Mouse (Mus musculus): ENCODE results near the gene Galk2. TPM values are rescaled to one million over a fixed set of nuclear protein-coding genes. Genes with fewer than 3 reads are reported as not detected.

The Galk2 gene
- polyA plus RNA-seq, 1 experiment from 2014 or later = 34.0 TPM

DNA sequence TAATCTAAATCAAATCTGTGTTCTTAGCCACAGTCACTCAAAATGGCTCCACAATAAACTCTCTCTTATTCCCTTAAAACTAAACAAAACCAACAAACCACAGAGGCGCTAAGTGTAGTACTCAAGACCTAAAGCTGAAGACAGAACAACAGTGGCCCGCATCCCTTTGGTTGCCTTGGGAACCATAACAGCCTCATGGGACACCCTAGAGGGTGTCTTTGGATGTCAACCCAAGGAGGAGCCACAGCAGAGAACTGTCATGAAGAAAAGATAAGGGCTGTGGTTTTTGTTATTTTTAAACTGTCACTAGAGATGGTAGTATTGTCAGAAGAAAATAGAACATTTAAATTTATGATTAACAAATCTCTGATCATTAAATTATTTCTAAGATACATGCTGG, 147.8 kb downstream of the Galk2 start:
- Histone ChIP-seq H3K4me3 (ENCODE audit: control insufficient read depth in 1 of 2, insufficient read depth in 1 of 2, low read depth in 1 of 2, low read length in 2 of 2) (no peak overlapping the region), H3K9me3 (ENCODE audit: control insufficient read depth, low read length) (no peaks in the 10 kb centered on the region), H3K9ac (ENCODE audit: low read length) (no peak overlapping the region), H3K4me2 (ENCODE audit: low read length) (no peak overlapping the region), H3K4me1 (ENCODE audit: control insufficient read depth in 2 of 2, insufficient read depth in 2 of 2, low read length in 2 of 2) (no peaks in the 10 kb centered on the region), H3K36me3 (ENCODE audit: control insufficient read depth, insufficient read depth, low read length) (no peaks in the 10 kb centered on the region), H3K27me3 (ENCODE audit: control insufficient read depth, insufficient read depth, low read length) (no peaks in the 10 kb centered on the region), H3K27ac (replicated peaks in 1 of 2; ENCODE audit: control insufficient read depth in 1 of 2, insufficient read depth in 1 of 2, low read depth in 2 of 2, low read length in 2 of 2) (no peak overlapping the region)
- no peak for ATAC-seq (ENCODE audit: insufficient number of reproducible peaks, insufficient read depth, low FRiP score, low read depth)
- 81% methylated on average over 2 of the region's 2 CpGs for WGBS

DNA sequence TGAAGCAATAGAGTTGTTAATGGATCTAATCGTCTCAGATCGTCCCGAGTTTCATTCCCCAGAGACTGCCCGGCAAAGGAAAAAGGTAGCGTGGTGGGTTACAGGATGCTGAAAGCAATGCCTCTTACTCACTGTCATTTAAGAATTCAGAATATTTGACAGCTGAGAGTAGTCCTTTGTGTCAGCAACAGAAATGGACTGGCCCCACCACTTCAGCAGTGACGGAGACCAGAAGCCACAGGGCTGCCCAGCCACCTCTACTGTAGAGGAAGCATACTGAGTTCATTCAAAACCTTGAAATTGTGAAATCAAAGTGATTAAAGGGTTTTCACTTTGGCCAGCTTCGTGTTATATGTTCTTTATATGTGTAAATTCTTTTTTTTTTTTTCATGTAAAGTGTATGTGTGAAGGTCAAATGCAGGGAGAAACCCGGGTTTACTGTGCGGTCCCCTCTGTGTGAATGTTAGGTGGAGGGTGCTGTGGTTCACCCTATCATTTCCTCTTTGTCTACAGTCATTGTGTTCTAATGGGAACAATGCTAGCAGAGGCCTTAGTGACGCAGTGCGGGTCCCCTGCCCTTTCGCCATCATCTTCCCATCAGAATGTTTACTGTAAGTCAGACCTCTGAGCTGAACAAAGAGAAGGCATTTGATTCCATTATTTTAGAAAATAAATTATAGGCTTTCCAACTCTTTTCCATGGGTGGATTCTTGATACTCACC, 156.2 kb downstream of the Galk2 start:
- H3K27me3 ChIP-seq (ENCODE audit: control insufficient read depth, insufficient read depth, low read length) = no peaks in the 10 kb centered on the region
- peaks cover 6 to 13% of the 10 kb centered on the region in 2 experiments for H3K4me1 ChIP-seq (ENCODE audit: control insufficient read depth in 2 of 2, insufficient read depth in 2 of 2, low read length in 2 of 2)
- peak; percentile 50; the same call in 1 of the 2 replicates for ATAC-seq (ENCODE audit: insufficient number of reproducible peaks, insufficient read depth, low FRiP score, low read depth)
- no peaks in the 10 kb centered on the region for H3K36me3 ChIP-seq (ENCODE audit: control insufficient read depth, insufficient read depth, low read length)
- no peak overlapping the region for H3K9ac ChIP-seq (ENCODE audit: low read length)
- H3K4me2 ChIP-seq (ENCODE audit: low read length) = peak overlapping the region; percentile 38
- no peaks in the 10 kb centered on the region for H3K9me3 ChIP-seq (ENCODE audit: control insufficient read depth, low read length)
- no peak overlapping the region for H3K4me3 ChIP-seq (ENCODE audit: control insufficient read depth in 1 of 2, insufficient read depth in 1 of 2, low read depth in 1 of 2, low read length in 2 of 2)
- 24% methylated on average over 12 of the region's 12 CpGs for WGBS
- peak overlapping the region; percentile 65 to 87 for H3K27ac ChIP-seq (replicated peaks in 1 of 2; ENCODE audit: control insufficient read depth in 1 of 2, insufficient read depth in 1 of 2, low read depth in 2 of 2, low read length in 2 of 2)

DNA sequence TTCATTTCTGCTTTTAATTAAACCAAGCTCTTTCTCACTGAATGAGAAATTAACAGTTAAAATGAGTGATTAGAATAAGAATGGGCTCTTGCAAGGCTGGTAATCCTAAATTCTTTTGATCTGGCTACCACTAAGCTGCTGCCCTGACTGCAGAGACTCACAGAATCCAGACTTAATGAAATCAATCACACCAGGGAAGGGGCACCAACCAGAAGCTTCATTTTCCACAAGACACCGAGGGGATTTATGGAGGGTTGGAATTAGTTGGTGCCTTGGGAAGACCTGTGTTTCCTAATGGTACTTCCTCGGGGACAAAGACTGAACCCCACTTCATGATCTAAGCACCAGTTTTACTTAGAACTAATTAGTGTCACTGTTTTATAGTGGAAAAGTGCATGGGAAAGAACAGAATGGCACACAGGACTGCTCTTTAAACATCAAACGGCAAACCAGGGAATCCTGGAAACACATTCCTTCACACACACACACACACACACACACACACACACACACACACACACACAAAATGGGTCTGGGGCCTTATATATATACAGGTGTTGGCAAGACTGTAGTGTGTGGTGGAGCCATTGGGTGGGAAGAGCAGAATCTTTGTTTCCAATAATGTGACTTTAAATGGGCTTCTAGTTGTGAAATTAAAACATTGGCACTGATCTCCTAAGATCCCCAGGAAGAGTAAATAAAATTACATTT, 157.0 kb downstream of the Galk2 start:
- Histone ChIP-seq H3K27ac (replicated peaks in 1 of 2; ENCODE audit: control insufficient read depth in 1 of 2, insufficient read depth in 1 of 2, low read depth in 2 of 2, low read length in 2 of 2) (peak overlapping the region; percentile 60 to 65; a peak in 3 of 4 replicates), H3K4me2 (ENCODE audit: low read length) (no peak overlapping the region), H3K4me3 (ENCODE audit: control insufficient read depth in 1 of 2, insufficient read depth in 1 of 2, low read depth in 1 of 2, low read length in 2 of 2) (no peak overlapping the region), H3K36me3 (ENCODE audit: control insufficient read depth, insufficient read depth, low read length) (no peaks in the 10 kb centered on the region), H3K9ac (ENCODE audit: low read length) (no peak overlapping the region), H3K9me3 (ENCODE audit: control insufficient read depth, low read length) (no peaks in the 10 kb centered on the region), H3K27me3 (ENCODE audit: control insufficient read depth, insufficient read depth, low read length) (no peaks in the 10 kb centered on the region), H3K4me1 (ENCODE audit: control insufficient read depth in 2 of 2, insufficient read depth in 2 of 2, low read length in 2 of 2) (peaks cover 6 to 13% of the 10 kb centered on the region in 2 experiments)
- no peak for ATAC-seq (ENCODE audit: insufficient number of reproducible peaks, insufficient read depth, low FRiP score, low read depth)
- WGBS = 64% methylated on average over 3 of the region's 3 CpGs

DNA sequence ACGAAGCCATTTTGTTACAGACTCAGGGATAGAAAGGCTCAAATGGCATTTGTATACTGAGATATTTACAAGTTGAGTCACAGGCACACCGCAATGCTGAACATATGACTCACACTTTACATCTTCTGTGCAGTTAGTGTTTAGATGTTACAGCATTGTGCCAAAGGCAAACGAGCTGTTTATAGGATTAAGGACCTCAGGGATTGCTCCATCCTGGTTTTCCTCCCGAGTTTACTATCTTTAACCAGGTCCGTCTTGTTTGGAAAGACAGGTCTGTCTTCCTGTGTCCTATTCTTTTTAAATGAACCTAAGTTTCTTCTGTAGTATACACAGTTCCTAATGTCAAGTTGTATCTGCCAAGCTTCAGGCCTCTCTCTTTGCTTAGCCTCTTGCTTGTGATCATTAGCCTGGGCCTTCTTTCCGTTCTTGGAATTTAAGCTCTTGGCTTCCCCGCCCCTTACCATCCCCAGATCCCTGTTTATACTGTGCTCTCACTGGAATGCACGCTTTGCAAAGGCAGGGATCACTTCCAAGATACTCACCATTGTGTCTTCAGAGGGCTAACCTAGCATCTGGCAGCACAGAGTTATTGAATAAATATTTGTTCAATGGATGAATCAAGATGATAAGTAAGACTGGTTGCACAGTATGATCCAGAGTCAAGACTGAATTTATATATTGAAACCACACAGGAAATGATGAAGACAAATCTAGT, 172.4 kb downstream of the Galk2 start:
- H3K9me3 ChIP-seq (ENCODE audit: control insufficient read depth, low read length) = no peaks in the 10 kb centered on the region
- WGBS = 50% methylated on average over 8 of the region's 8 CpGs
- no peak for ATAC-seq (ENCODE audit: insufficient number of reproducible peaks, insufficient read depth, low FRiP score, low read depth)
- H3K27me3 ChIP-seq (ENCODE audit: control insufficient read depth, insufficient read depth, low read length) = no peaks in the 10 kb centered on the region
- H3K4me2 ChIP-seq (ENCODE audit: low read length) = no peak overlapping the region
- H3K9ac ChIP-seq (ENCODE audit: low read length) = no peak overlapping the region
- H3K4me3 ChIP-seq (ENCODE audit: control insufficient read depth in 1 of 2, insufficient read depth in 1 of 2, low read depth in 1 of 2, low read length in 2 of 2) = no peak overlapping the region
- peaks cover 0 to 5% of the 10 kb centered on the region in 2 experiments; a peak in 1 of 4 replicates for H3K4me1 ChIP-seq (ENCODE audit: control insufficient read depth in 2 of 2, insufficient read depth in 2 of 2, low read length in 2 of 2)
- H3K36me3 ChIP-seq (ENCODE audit: control insufficient read depth, insufficient read depth, low read length) = no peaks in the 10 kb centered on the region
- H3K27ac ChIP-seq (replicated peaks in 1 of 2; ENCODE audit: control insufficient read depth in 1 of 2, insufficient read depth in 1 of 2, low read depth in 2 of 2, low read length in 2 of 2) = no peak overlapping the region

DNA sequence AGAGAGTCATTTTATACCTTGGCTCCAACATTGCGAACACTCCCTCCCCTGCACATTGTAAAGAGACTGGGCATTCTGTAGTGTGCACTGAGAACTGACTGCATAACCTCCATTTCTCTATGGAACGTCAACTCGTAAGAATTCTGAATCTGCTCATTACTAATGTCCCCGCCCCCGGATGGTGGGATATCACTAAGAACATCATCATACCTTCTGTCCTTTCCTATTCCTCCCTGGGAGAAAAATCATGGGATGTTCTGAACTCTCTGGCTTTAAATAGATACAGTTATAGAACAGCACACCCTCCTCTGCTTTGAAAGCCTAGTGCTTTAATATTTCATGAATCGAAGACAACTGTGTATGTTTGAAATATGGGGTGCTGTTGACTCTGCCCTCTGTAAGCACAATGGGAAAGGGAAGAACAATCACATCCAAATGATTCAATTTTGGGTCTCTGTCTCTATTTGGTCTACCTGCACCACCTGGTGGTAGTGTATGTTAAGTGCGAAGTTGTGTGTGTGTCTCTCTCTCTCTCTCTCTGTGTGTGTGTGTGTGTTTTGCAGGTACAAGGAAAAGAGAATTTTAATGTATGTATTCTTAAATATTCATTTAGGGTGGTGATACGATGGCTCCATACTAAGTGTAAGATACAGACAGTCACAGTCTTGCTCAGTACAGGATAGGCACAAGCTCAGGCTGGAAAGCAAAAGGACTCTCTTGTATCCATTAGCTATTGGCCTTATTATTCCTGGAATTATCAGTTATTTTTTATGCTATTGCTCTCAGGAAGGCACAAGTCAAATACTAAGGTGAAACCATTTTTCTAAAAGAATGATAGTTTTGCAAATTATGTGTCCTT, 174.4 kb downstream of the Galk2 start:
- no peaks in the 10 kb centered on the region for H3K9me3 ChIP-seq (ENCODE audit: control insufficient read depth, low read length)
- H3K4me3 ChIP-seq (ENCODE audit: control insufficient read depth in 1 of 2, insufficient read depth in 1 of 2, low read depth in 1 of 2, low read length in 2 of 2) = no peak overlapping the region
- WGBS = 73% methylated on average over 8 of the region's 8 CpGs
- no peaks in the 10 kb centered on the region for H3K36me3 ChIP-seq (ENCODE audit: control insufficient read depth, insufficient read depth, low read length)
- no peak overlapping the region for H3K9ac ChIP-seq (ENCODE audit: low read length)
- H3K4me1 ChIP-seq (ENCODE audit: control insufficient read depth in 2 of 2, insufficient read depth in 2 of 2, low read length in 2 of 2) = peaks cover 0 to 5% of the 10 kb centered on the region in 2 experiments; a peak in 1 of 4 replicates
- H3K4me2 ChIP-seq (ENCODE audit: low read length) = no peak overlapping the region
- ATAC-seq (ENCODE audit: insufficient number of reproducible peaks, insufficient read depth, low FRiP score, low read depth) = no peak
- H3K27me3 ChIP-seq (ENCODE audit: control insufficient read depth, insufficient read depth, low read length) = no peaks in the 10 kb centered on the region
- H3K27ac ChIP-seq (replicated peaks in 1 of 2; ENCODE audit: control insufficient read depth in 1 of 2, insufficient read depth in 1 of 2, low read depth in 2 of 2, low read length in 2 of 2) = no peak overlapping the region

Other genes with a start within 250 kb of the Galk2 start
- gene Cep152, start 234.0 kb upstream of the Galk2 start, polyA plus RNA-seq (2014; fragmentation: Nextera tagmentation; extraction: Ambion mirVana) = 3.7 and 4.0 TPM in 2 replicates
- 192 and 208 TPM in 2 replicates for gene Eid1, start 186.0 kb upstream of the Galk2 start, polyA plus RNA-seq (2014; fragmentation: Nextera tagmentation; extraction: Ambion mirVana)
- 1.2 and 1.3 TPM in 2 replicates for gene Shc4, start 135.0 kb upstream of the Galk2 start, polyA plus RNA-seq (2014; fragmentation: Nextera tagmentation; extraction: Ambion mirVana)
- gene Secisbp2l, start 76.2 kb upstream of the Galk2 start, polyA plus RNA-seq (2014; fragmentation: Nextera tagmentation; extraction: Ambion mirVana) = 15.7 and 16.4 TPM in 2 replicates
- 66.9 and 71.0 TPM in 2 replicates for gene Cops2, start within 50 bp of the Galk2 start, polyA plus RNA-seq (2014; fragmentation: Nextera tagmentation; extraction: Ambion mirVana)
- 0.50 and 0.57 TPM in 2 replicates for gene Fgf7, start 175.5 kb downstream of the Galk2 start, polyA plus RNA-seq (2014; fragmentation: Nextera tagmentation; extraction: Ambion mirVana)

Measured in heart, embryonic 14.5 days (tissue).